9 mouse cellular contexts compared by ENCODE assay signal in the genomic region with DNA sequence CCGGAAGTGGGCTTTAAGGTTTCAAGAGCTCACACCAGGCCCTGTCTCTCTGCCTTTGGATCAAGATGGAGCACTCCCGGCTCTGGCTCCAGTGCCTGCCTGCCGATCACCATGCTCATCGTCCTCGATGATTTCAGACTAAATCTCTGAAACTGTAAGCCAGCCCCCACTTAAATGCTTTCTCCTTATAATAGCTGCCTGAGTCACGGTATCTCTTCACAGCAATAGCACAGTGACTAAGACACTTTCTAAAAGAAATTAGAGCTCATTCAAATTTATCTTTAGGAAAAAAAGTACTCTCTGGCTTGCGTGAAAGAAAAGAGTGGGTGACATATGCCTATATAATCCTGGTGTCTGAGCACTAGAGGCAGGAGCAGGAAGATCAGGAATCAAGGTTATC.
"Had no signal": no experiment of that assay in that cellular context is flagged by ENCODE, and none has a peak within 500 bp of the region (broad histone marks: within the 10 kb centered on the region; RNA-seq: fewer than 3 reads in every experiment).

No protein-coding gene starts in this region.

- DNase-seq: kidney, adult 8-10 months; kidney, postnatal 25 days; lung, embryonic 14.5 days; lung, postnatal 10 days; lung, postnatal 4 days; midbrain, embryonic 14.5 days; right cerebral cortex, postnatal 25 days; thymus, adult 18-20 months; thymus, postnatal 14 days had no signal
